Mouse (Mus musculus) Patski (cell line): Measurements from ENCODE around the gene D230025D16Rik. TPM values are rescaled to one million over a fixed set of nuclear protein-coding genes. Genes with fewer than 3 reads are reported as not detected.

Source experiments
- ATAC-seq: fragments of 100-300 bp; one replicate; pipeline ENCODE4 v1.8.0; 2021
- CTCF ChIA-PET: fragments of 350-600 bp; sonication (Branson Sonifier 250); formaldehyde crosslinking; loops from one replicate; lab custom pipeline; 2022; ENCODE audit warnings: inconsistent platforms; lab: Charles Lee
- POLR2A ChIA-PET: fragments of 350-600 bp; sonication (Branson Sonifier 250); formaldehyde crosslinking; loops from one replicate; lab custom pipeline; 2022; ENCODE audit warnings: antibody characterized with exemption, inconsistent platforms; lab: Charles Lee
- DNase-seq: peaks from one replicate; pipeline ENCODE4 v3.0.0-alpha.2; 2011; ENCODE audit warnings: low read depth, low spot score
- H3K27me3 ChIP-seq: fragments of 371-371 bp; one replicate; pipeline ENCODE4 v1.5.1; 2021
- CTCF ChIP-seq: fragments of 100-300 bp; IDR thresholded peaks from one replicate; pipeline ENCODE4 v1.5.1; 2021
- in situ Hi-C: fragments of 300-500 bp; cut with MboI; formaldehyde crosslinking; loops from 3 replicates; pipeline ENCODE4 v1.11.1; 2018; ENCODE audit warnings: low pct_unique_long_range_greater_than_20kb, mixed read lengths
- polyA plus RNA-seq: library from polyadenylated mRNA; unstranded; gene quantifications from one replicate; pipeline ENCODE4 v1.2.3, GENCODE M21; 2021

The D230025D16Rik gene
- polyA plus RNA-seq, 1 experiment from 2014 or later = 23.1 TPM

DNA sequence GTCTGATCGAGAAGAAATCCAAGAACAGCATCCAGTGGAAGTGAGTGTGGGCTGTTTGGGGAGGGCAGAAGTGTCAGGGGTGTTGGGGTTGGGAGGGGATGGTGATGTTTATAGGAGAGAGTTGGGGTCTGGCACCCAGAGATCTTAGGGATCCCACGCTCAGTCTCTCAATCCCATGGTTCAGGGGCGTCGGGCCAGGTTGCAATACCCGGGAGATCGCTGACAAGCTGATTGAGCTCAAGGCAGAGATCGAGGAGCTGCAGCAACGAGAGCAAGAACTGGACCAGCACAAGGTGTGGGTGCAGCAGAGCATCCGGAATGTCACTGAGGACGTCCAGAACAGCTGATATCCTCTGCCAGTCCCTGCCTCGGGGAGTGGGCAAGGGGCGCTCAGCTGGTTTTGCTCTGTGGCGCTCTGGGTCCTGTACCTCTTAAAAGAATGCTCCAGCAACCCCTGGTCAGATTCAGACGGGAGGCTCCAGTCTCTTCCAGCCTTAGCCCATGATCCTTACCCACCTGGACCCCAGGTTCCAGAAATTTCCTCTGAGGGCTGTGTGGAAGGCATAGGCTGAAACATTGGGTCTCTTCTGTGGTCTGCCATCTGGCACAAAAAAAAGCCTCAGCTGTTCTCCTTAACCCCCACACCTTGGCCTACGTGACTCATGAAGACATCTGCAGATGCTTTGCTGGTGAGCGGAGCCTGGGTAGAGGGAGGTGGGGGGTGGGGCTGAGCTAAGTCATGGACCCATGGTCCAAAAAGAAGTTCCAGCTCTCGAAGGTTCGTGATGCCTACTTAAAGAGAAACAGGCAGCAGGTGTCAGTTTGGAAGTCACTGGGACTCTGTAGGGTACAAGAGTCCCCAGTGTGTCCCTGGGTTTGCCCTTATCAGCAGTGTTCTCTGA, 73.7 kb downstream of the D230025D16Rik start:
- in situ Hi-C loops = loop anchor here (10.0 kb wide), 1 partner anchor 664 kb away; the partner anchor contains the start of gene Rrad
- DNase-seq (no peak), ATAC-seq (no peak)
- POLR2A ChIA-PET = interaction anchor here (2.0 kb wide), 1 partner anchor 28 kb away, joined by 7 read pairs; no protein-coding TSS in a partner anchor
- no peaks in the 10 kb centered on the region for H3K27me3 ChIP-seq
- CTCF ChIA-PET = no interaction called here
- TF ChIP-seq CTCF = no peak

DNA sequence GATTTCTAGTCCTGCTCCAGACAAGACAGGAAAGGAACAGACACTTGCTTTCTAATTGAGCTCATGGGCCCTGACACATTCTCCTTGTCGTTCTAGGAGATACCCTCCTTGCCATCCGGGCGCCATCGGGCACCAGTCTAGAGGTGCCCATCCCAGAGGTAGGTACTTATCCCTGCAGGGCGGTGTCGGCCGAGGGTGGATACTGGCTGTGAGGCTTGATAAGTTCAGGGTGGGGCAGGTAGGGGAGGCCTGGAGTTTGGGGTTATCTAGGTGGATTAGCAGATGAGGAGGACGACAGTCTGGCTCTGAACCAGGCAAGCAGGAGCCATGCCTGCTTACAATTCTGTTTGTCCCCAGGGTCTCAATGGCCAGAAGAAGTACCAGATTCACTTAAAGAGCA, 75.0 kb downstream of the D230025D16Rik start:
- ChIA-PET POLR2A (no interaction called here), CTCF (no interaction called here)
- in situ Hi-C loops = loop anchor here (10.0 kb wide), 1 partner anchor 665 kb away; the partner anchor contains the start of gene Rrad
- DNase-seq (no peak), ATAC-seq (no peak)
- no peaks in the 10 kb centered on the region for H3K27me3 ChIP-seq
- TF ChIP-seq CTCF = no peak

Other genes with a start within 250 kb of the D230025D16Rik start
- gene Ces2h, start 224.3 kb upstream of the D230025D16Rik start, polyA plus RNA-seq = not detected
- not detected for gene Ces3a, start 176.5 kb upstream of the D230025D16Rik start, polyA plus RNA-seq
- gene Ces3b, start 141.4 kb upstream of the D230025D16Rik start, polyA plus RNA-seq = not detected
- not detected for gene Ces4a, start 93.3 kb upstream of the D230025D16Rik start, polyA plus RNA-seq
- 64.4 TPM for gene Cbfb, start 54.5 kb upstream of the D230025D16Rik start, polyA plus RNA-seq
- gene B3gnt9, start 30.0 kb downstream of the D230025D16Rik start, polyA plus RNA-seq = 2.1 TPM
- 22.9 TPM for gene Tradd, start 39.5 kb downstream of the D230025D16Rik start, polyA plus RNA-seq
- gene Fbxl8, start 39.5 kb downstream of the D230025D16Rik start, polyA plus RNA-seq = 12.6 TPM
- gene Hsf4, start 44.7 kb downstream of the D230025D16Rik start, polyA plus RNA-seq = 0.12 TPM
- 1.7 TPM for gene Nol3, start 51.0 kb downstream of the D230025D16Rik start, polyA plus RNA-seq
- 10.7 TPM for gene 4931428F04Rik, start 64.7 kb downstream of the D230025D16Rik start, polyA plus RNA-seq
- 2.4 TPM for gene Exoc3l, start 71.0 kb downstream of the D230025D16Rik start, polyA plus RNA-seq
- 72.6 TPM for gene E2f4, start 72.5 kb downstream of the D230025D16Rik start, polyA plus RNA-seq
- gene Elmo3, start 80.5 kb downstream of the D230025D16Rik start, polyA plus RNA-seq = 7.2 TPM
- gene Lrrc29, start 101.1 kb downstream of the D230025D16Rik start, polyA plus RNA-seq = 0.83 TPM
- gene Tmem208, start 101.2 kb downstream of the D230025D16Rik start, polyA plus RNA-seq = 64.8 TPM
- 41.7 TPM for gene Fhod1, start 122.8 kb downstream of the D230025D16Rik start, polyA plus RNA-seq
- 11.0 TPM for gene Slc9a5, start 123.7 kb downstream of the D230025D16Rik start, polyA plus RNA-seq
- gene Plekhg4, start 148.1 kb downstream of the D230025D16Rik start, polyA plus RNA-seq = 0.77 TPM
- not detected for gene Kctd19, start 188.4 kb downstream of the D230025D16Rik start, polyA plus RNA-seq
- gene Lrrc36, start 188.4 kb downstream of the D230025D16Rik start, polyA plus RNA-seq = not detected
- gene Tppp3, start 246.4 kb downstream of the D230025D16Rik start, polyA plus RNA-seq = 2.7 TPM